Mouse (Mus musculus) lung, embryonic 15.5 days (tissue): ENCODE results near the gene Psmd8. TPM values are rescaled to one million over a fixed set of nuclear protein-coding genes. Genes with fewer than 3 reads are reported as not detected.
A peak's percentile ranks its signal among the peaks of the same experiment; 100 is the strongest.
"Not testable (repeated sequence)": the region's sequence is repeated elsewhere in the genome, so short reads cannot be mapped to it uniquely, and the experiment has no call there.

Experiments
- ATAC-seq: fragments of 200-750 bp; cut with Nextera tagmentation; 2 replicates; pipeline ENCODE4 v1.8.0; 2017; ENCODE audit warnings: moderate number of reproducible peaks, borderline replicate concordance; ENCODE audit not compliant: low FRiP score, low TSS enrichment; ENCODE audit errors: extremely low read depth
- H3K27ac ChIP-seq: fragments of 300-500 bp; sonication (generic); 2 replicates; pipeline ENCODE4 v1.5.1; 2015; ENCODE audit warnings: moderate library complexity, mild to moderate bottlenecking, inconsistent platforms
- H3K27me3 ChIP-seq: fragments of 300-500 bp; sonication (generic); 2 replicates; pipeline ENCODE4 v1.6.1; 2015; ENCODE audit warnings: inconsistent platforms
- H3K36me3 ChIP-seq: fragments of 300-500 bp; sonication (generic); 2 replicates; pipeline ENCODE4 v1.6.1; 2015; ENCODE audit warnings: inconsistent platforms
- H3K4me1 ChIP-seq: fragments of 300-500 bp; sonication (generic); 2 replicates; pipeline ENCODE4 v1.6.1; 2015; ENCODE audit warnings: inconsistent platforms
- H3K4me2 ChIP-seq: fragments of 300-500 bp; sonication (generic); 2 replicates; pipeline ENCODE4 v1.6.1; 2015; ENCODE audit warnings: inconsistent platforms, mild to moderate bottlenecking, moderate library complexity
- H3K4me3 ChIP-seq: fragments of 300-500 bp; sonication (generic); 2 replicates; pipeline ENCODE4 v1.5.1; 2015; ENCODE audit warnings: mild to moderate bottlenecking, inconsistent platforms
- H3K9ac ChIP-seq: fragments of 300-500 bp; sonication (generic); 2 replicates; pipeline ENCODE4 v1.6.1; 2015; ENCODE audit warnings: inconsistent platforms
- H3K9me3 ChIP-seq: fragments of 300-500 bp; sonication (generic); 2 replicates; pipeline ENCODE4 v1.6.1; 2016; ENCODE audit warnings: inconsistent platforms
- WGBS: fragments of 180-500 bp; shearing (Covaris S2); methylation state at CpG from one replicate; pipeline ENCODE4 v1.1.7; 2015; 5-methylcytosine and 5-hydroxymethylcytosine counted together
- polyA plus RNA-seq: library from polyadenylated mRNA; unstranded; fragments of >200 nt; fragmentation: Nextera tagmentation; extraction: Ambion mirVana; gene quantifications from 2 replicates; pipeline ENCODE4 v1.2.1, GENCODE M21; 2015

Psmd8 gene
- polyA plus RNA-seq, 1 experiment from 2014 or later = 267 TPM

DNA sequence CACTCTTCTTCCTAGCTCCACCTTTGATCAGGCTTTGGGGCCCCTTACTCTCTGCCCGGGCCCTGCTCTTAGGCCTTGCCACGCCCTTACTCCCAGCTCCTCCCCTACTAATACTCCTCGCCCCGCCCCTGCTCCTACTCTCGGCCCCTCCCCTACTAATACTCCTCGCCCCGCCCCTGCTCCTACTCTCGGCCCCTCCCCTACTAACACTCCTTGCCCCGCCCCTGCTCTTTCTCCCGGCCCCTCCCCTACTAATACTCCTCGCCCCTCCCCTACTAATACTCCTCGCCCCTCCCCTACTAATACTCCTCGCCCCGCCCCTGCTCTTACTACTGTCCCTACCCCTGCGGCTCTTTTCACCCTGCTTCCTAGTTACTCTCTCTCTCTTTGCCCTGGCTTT lies 30.5 kb upstream of the Psmd8 start:
- Histone ChIP-seq H3K9ac (peak overlapping the region; percentile 21; the same call in 1 of the 2 replicates), H3K4me2 (peak overlapping the region; percentile 55), H3K4me1 (peaks cover 15% of the 10 kb centered on the region), H3K27ac (peak overlapping the region; percentile 83), H3K4me3 (peak overlapping the region; percentile 43)
- H3K27me3 ChIP-seq, H3K9me3 ChIP-seq, H3K36me3 ChIP-seq: not testable (repeated sequence)
- peak; percentile 61; the same call in 1 of the 2 replicates for ATAC-seq
- 15% methylated on average over 15 of the region's 15 CpGs for WGBS

DNA sequence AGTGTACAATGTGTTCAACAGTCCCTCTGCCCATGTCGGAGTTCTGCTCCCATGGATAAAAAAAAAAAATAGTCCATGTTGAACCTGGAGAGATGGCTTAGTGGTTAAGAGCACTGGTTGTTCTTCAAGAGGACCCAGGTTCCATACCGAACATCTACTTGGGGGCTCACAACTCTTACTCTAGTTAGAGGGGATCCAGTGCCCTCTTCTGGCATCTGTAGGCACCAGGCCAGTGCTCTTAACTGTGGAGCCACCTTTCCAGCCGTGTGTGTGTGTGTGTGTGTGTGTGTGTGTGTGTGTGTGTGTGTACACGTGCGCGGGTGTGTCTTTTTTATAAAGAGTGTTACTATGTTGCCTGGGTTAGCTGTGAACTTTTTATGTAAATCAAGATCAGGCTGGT lies 22.1 kb upstream of the Psmd8 start:
- 69% methylated on average over 6 of the region's 6 CpGs for WGBS
- H3K9me3 ChIP-seq = no peaks in the 10 kb centered on the region
- no peaks in the 10 kb centered on the region for H3K36me3 ChIP-seq

DNA sequence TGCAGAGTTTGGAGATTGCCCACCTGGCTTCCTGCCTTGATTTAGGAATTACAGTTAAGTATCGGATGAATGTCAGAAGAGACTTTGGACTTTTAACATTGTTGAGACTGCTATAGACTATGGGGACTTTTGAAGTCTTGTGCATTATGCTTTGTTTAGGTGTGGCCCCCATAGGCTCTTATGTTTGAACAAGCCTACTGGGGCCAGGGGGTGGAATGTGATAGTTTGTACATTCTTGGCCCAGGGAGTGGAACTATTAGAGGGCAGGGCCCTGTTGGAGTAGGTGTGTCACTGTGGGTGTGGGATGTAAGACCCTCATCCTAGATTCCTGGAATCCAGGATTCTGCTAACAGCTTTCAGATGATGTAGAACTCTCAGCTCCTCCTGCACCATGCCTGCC lies 13.7 kb upstream of the Psmd8 start:
- not testable (repeated sequence) for H3K27ac ChIP-seq, H3K4me1 ChIP-seq, H3K4me2 ChIP-seq, H3K4me3 ChIP-seq, ATAC-seq, H3K9ac ChIP-seq, H3K9me3 ChIP-seq, H3K27me3 ChIP-seq, H3K36me3 ChIP-seq
- WGBS = 89% methylated on average over 1 of the region's 1 CpGs

More for the DNA sequence above, 22.1 kb upstream of the Psmd8 start:
- H3K4me3 ChIP-seq = no peak overlapping the region
- no peaks in the 10 kb centered on the region for H3K4me1 ChIP-seq
- no peak overlapping the region for H3K9ac ChIP-seq
- H3K27ac ChIP-seq = no peak overlapping the region
- H3K4me2 ChIP-seq = no peak overlapping the region
- ATAC-seq = no peak
- no peaks in the 10 kb centered on the region for H3K27me3 ChIP-seq

DNA sequence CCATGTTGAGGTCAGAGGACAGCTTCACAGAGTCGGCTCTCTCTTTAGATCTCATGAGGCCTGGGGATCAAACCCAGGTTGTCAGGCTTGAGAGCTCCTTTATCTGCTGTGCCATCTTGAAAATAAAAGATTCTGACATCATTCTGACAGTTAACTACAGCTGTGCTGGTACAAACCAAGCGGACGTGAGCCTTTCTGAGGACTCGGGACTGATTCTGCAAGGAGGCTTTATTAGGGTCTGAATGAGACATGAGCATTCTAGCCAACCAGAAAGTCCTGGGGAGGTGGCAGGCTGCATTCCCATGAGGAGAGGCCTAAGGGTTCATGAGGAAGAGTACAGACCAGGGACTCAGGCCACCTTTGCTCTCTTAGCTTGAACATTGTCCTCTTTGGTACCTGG lies 822 bp upstream of the Psmd8 start:
- H3K4me1 ChIP-seq = peaks cover 18% of the 10 kb centered on the region
- not testable (repeated sequence) for H3K9ac ChIP-seq, H3K9me3 ChIP-seq, H3K27me3 ChIP-seq, ATAC-seq, H3K4me2 ChIP-seq, H3K4me3 ChIP-seq, H3K27ac ChIP-seq, H3K36me3 ChIP-seq
- 88% methylated on average over 4 of the region's 4 CpGs for WGBS

DNA sequence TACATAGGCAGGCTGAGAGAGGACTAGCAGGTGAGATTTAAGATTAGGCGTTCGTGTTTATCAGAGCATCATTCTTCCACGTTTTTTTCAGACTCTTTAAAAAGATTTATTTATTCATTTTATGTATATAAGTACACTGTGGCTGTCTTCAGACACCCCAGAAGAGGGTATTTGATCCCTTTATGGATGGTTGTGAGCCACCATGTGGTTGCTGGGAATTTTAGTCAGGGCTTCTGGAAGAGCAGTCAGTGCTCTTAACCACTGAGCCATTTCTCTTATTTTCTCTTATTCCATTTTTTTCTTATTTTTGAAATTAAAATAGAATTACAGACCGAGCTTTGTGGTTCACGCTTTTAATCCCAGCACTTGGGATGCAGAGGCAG lies 344 bp upstream of the Psmd8 start:
- H3K36me3 ChIP-seq = peaks cover 14% of the 10 kb centered on the region
- no peak; the same call in 1 of the 2 replicates for ATAC-seq
- peak overlapping the region; percentile 75 for H3K4me3 ChIP-seq

DNA sequence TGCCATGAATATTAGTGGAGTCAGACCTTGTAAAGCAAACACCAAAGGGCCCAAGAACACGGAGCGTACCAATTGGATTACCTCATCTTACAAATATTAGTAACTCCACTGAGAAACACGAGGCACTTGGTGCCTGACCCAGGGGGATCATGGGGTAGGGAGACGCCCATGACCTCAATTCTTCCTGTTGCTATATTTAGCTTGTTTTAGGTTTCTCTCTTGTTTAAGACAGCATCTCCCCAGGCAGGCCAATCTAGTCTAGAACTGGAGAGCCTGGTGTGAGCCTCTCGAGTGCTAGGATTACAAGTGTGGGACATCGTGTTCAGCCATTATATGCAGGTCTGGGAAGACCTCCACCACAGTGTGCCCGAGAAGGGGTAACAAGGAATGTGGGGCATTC lies 1.2 kb downstream of the Psmd8 start:
- H3K36me3 ChIP-seq = peaks cover 29% of the 10 kb centered on the region
- WGBS = 24% methylated on average over 7 of the region's 7 CpGs
- ATAC-seq = no peak
- peak overlapping the region; percentile 75 for H3K4me3 ChIP-seq
- H3K4me2 ChIP-seq = peak overlapping the region; percentile 69
- 0 out of 2 replicates have a peak, but pooled peaks cover under 1% of the 10 kb centered on the region for H3K27me3 ChIP-seq
- H3K9me3 ChIP-seq = no peaks in the 10 kb centered on the region
- peaks cover 18% of the 10 kb centered on the region for H3K4me1 ChIP-seq
- no peak overlapping the region for H3K27ac ChIP-seq
- H3K9ac ChIP-seq = peak overlapping the region; percentile 76

More for the DNA sequence above, 344 bp upstream of the Psmd8 start:
- Histone ChIP-seq H3K9me3 (no peaks in the 10 kb centered on the region), H3K27me3 (no peaks in the 10 kb centered on the region), H3K9ac (no peak overlapping the region), H3K4me2 (peak overlapping the region; percentile 50), H3K27ac (0 out of 2 replicates have a peak overlapping the region, but pooled peaks have one; percentile 9), H3K4me1 (peaks cover 18% of the 10 kb centered on the region)
- WGBS = 39% methylated on average over 5 of the region's 5 CpGs

DNA sequence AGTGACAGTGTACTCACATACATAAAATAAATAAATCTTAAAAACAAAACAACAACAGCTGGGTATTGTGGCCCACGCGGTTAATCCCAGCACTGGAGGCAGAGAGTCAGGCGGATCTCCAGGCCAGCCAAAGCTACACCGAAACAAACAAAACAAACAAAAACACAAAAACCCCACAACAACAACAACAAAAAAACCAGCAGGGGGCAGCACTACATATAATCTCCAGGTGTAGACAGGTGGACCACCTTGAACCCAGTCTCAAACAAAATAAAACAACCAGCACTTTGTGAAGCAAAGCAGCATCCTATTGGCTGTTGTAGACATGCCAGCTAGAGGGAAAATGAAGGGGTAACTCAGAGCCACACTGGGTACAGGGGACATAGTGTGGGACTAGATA lies 2.4 kb downstream of the Psmd8 start:
- 85% methylated on average over 4 of the region's 4 CpGs for WGBS
- Histone ChIP-seq H3K4me2 (no peak overlapping the region), H3K4me3 (no peak overlapping the region)

DNA sequence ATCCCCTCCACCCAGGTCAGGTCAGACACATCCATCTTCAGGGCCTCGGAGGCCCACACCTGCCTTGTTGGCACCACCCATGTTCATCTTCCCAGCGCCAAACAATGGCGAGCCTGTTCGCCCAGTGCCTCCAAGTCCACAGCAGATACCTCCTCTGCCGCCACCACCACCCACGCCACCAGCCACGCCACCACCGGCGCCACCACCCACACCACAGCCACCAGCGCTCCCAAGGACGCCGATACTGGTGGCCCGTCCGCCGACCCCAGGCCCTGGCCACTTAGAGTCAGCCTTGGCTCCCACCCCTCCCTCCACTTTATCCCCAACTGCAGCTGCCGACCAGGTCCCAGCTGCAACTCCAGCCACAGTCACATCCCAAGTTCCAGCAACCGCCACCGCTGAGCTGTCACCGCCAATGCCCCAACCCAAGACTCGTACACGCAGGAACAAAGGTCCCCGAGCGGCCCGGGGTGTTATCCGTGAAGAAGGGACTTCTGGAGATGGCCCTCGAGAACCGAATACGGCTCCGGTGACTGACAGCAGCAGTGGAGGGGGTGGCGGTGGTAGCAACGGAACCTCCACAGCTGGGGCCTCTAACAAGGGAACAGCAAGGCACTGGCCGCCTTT lies 8.0 kb downstream of the Psmd8 start:
- Histone ChIP-seq H3K27me3 (peaks cover 53% of the 10 kb centered on the region), H3K4me1 (peaks cover 42% of the 10 kb centered on the region), H3K9ac (no peak overlapping the region), H3K9me3 (no peaks in the 10 kb centered on the region), H3K27ac (no peak overlapping the region), H3K4me2 (peak overlapping the region; percentile 91; the same call in 1 of the 2 replicates), H3K4me3 (no peak overlapping the region), H3K36me3 (peaks cover 42% of the 10 kb centered on the region)
- ATAC-seq = no peak
- 44% methylated on average over 32 of the region's 32 CpGs for WGBS

More for the DNA sequence above, 2.4 kb downstream of the Psmd8 start:
- no peak overlapping the region for H3K9ac ChIP-seq
- ATAC-seq = no peak
- peaks cover 13% of the 10 kb centered on the region for H3K27me3 ChIP-seq
- no peak overlapping the region for H3K27ac ChIP-seq
- H3K9me3 ChIP-seq = no peaks in the 10 kb centered on the region
- peaks cover 41% of the 10 kb centered on the region for H3K36me3 ChIP-seq
- peaks cover 18% of the 10 kb centered on the region for H3K4me1 ChIP-seq

DNA sequence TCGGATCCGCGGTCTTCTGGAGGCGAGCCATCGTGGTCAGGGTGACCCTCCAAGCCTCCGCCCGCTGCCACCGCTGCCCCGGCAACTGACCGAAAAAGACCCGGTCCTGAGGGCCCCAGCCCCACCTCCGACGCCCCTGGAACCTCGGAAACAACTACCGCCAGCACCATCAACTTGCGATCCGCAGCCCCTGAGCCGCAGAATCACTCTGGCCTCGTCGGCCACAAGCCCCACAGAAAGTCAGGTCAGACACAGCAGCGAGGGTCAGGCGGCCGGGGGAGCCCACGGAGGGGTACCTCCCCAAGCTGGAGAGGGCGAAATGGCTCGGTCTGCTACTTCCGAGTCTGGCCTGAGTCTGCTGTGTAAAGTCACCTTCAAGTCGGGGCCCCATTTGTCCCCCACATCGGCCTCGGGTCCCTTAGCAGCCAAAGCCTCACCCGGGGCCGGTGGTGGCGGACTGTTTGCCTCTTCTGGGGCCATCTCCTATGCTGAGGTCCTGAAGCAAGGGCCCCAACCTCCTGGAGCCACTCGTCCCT lies 8.9 kb downstream of the Psmd8 start:
- Histone ChIP-seq H3K9me3 (no peaks in the 10 kb centered on the region), H3K36me3 (peaks cover 36% of the 10 kb centered on the region), H3K4me2 (peak overlapping the region; percentile 91), H3K9ac (peak overlapping the region; percentile 44), H3K27me3 (peaks cover 59% of the 10 kb centered on the region), H3K4me1 (peaks cover 42% of the 10 kb centered on the region), H3K4me3 (peak overlapping the region; percentile 61), H3K27ac (no peak overlapping the region)
- WGBS = 6% methylated on average over 34 of the region's 34 CpGs
- no peak for ATAC-seq

DNA sequence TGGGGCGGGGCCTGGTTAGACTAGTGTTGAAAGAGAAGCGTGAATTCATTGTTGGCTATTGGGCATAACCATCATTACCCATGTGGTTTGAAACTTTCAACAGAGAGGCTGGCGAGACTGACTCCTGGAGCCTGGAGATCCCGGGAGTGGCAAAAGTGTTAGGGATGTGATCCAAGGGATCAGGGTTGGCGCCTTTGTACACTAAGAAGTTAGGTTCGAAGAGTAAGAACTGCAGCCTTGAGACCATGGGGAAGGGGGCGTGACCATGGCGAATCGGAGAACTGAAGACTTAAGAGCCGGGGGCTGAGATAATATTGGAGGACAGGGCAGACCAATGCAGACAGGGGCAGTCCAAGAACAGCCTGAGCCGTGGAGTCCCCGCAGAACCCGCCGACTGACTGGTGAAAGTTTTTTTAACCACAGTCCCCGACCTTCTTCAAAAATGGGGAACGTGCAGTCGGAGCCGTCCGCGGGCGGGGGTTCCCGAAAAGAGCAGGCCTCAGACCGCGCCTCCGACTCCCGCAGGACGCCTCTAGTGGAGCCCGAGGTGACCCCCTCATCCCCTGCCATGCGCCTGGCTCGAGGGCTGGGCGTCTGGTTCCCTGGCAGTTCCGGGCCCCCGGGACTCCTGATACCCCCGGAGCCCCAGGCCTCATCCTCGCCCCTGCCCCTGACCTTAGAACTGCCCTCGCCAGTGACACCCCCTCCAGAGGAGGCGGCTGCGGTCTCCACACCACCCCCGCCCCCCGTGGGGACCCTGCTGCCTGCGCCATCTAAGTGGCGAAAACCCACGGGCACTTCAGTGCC lies 9.5 kb downstream of the Psmd8 start:
- peak overlapping the region; percentile 61 for H3K4me3 ChIP-seq
- H3K27ac ChIP-seq = no peak overlapping the region
- peaks cover 29% of the 10 kb centered on the region for H3K36me3 ChIP-seq
- WGBS = 1% methylated on average over 43 of the region's 43 CpGs
- ATAC-seq = no peak
- peaks cover 59% of the 10 kb centered on the region for H3K27me3 ChIP-seq
- peak overlapping the region; percentile 91 for H3K4me2 ChIP-seq
- no peaks in the 10 kb centered on the region for H3K9me3 ChIP-seq
- H3K9ac ChIP-seq = peak overlapping the region; percentile 44
- peaks cover 42% of the 10 kb centered on the region for H3K4me1 ChIP-seq

DNA sequence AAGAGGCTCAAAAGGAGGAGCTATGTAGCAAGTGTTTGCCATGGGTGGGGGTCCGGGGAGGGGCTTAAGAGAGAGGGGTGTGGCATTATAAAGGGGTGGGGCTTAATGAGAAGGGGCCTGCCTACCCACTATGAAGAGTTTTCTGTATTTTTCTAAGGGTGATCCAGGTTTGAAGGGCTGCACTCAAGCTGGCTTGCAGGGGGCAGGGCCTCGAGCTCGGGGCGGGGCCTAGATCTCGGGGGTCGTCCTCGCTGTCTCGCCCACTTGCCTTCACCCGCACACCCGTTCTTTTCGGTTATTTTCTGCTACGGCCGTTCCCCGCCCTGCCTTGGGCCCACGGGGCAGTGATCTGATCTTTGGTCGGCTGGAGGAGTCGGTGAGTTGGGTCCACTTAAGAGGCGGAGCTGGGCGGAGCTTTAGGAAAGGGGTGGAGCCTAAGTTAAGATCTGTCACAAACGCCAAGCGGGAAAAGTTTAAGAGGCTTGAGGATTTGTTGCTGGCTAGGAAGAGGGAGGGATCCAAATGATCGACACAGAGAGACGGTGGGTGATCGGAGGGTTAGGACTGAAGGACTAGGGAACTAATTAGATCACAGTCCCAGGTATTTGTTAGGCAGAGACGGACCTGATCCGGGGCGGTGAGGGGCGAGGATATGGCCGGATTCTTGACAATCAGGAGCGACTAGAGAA lies 10.3 kb downstream of the Psmd8 start, which contains the start of the genes Ggn and Spred3:
Gene Ggn, plus strand, starts transcription at position 145 of the 689 bp plus-strand sequence.
Gene Spred3, minus strand, starts transcription at position 346 of the 689 bp plus-strand sequence.
- peak within 1 kb of the TSS; percentile 91 for H3K4me2 ChIP-seq
- peak within 1 kb of the TSS; percentile 44 for H3K9ac ChIP-seq
- H3K27me3 ChIP-seq = peaks cover 59% of the 10 kb centered on the region
- H3K9me3 ChIP-seq = no peaks in the 10 kb centered on the region
- WGBS = under 1% methylated on average over 30 of the region's 30 CpGs
- peak; percentile 58 for ATAC-seq
- peaks cover 22% of the 10 kb centered on the region for H3K36me3 ChIP-seq
- H3K4me1 ChIP-seq = peaks cover 42% of the 10 kb centered on the region
- H3K27ac ChIP-seq = peak within 1 kb of the TSS; percentile 85
- H3K4me3 ChIP-seq = peak within 1 kb of the TSS; percentile 61
